Mouse (Mus musculus) stomach, postnatal 0 days (tissue): ENCODE measurements at regions not wholly inside any gene's neighbourhood (a gene's known extent, or its start where the extent isn't known, plus 50 kb on each side); places are given as distances from the start of the nearest gene placed in this dataset.

Source experiments
- CTCF ChIP-seq: IDR thresholded peaks from 2 replicates; pipeline ENCODE4 v1.5.1; 2016; ENCODE audit warnings: antibody characterized with exemption, low read depth, mild to moderate bottlenecking, moderate library complexity
- EP300 ChIP-seq: optimal IDR thresholded peaks from 2 replicates; pipeline ENCODE3; 2016; ENCODE audit warnings: antibody characterized with exemption

- TF ChIP-seq CTCF, result peak; percentile 91
- no peak for TF ChIP-seq EP300
These were observed 64.6 kb upstream of the Osbpl8 start for GRCm38 (mm10) chr10:111099812-111100464.
